Mouse (Mus musculus) lung, postnatal 25 days (tissue): Measurements from ENCODE around the gene Casp8ap2.

Source experiments
- DNase-seq: peaks from one replicate; pipeline ENCODE4 v3.0.0; 2022; ENCODE audit warnings: low spot score

Gene Casp8ap2

GRCm38 (mm10) chr4:32668291-32668690, 53.0 kb downstream of the Casp8ap2 start:
- DNase-seq: no peak

GRCm38 (mm10) chr4:32669825-32670224, 54.6 kb downstream of the Casp8ap2 start:
- DNase-seq: no peak

- DNase-seq: no peak
Observed at GRCm38 (mm10) chr4:32674025-32674424, 58.8 kb downstream of the Casp8ap2 start.

- DNase-seq: no peak
Observed at GRCm38 (mm10) chr4:32677471-32677870, 62.2 kb downstream of the Casp8ap2 start.

- no peak for DNase-seq
Observed at GRCm38 (mm10) chr4:32680843-32681242, 65.6 kb downstream of the Casp8ap2 start.

GRCm38 (mm10) chr4:32682471-32682870, 67.2 kb downstream of the Casp8ap2 start:
- no peak for DNase-seq

GRCm38 (mm10) chr4:32683061-32683582, 67.9 kb downstream of the Casp8ap2 start:
- no peak for DNase-seq
